Mouse (Mus musculus) ES-E14 (cell line): Measurements from ENCODE around the gene Nap1l5. TPM values are rescaled to one million over a fixed set of nuclear protein-coding genes. Genes with fewer than 3 reads are reported as not detected.

Experiments used
- DNase-seq: peaks from one replicate; pipeline ENCODE4 v3.0.0-alpha.2; 2013; ENCODE audit warnings: low read depth, low spot score
- H3K27ac ChIP-seq: 2 replicates; pipeline ENCODE4 v1.5.1; 2012; ENCODE audit warnings: low read depth, mild to moderate bottlenecking, low read length, moderate library complexity, mixed read lengths; ENCODE audit not compliant: poor library complexity, insufficient read depth, severe bottlenecking
- H3K36me3 ChIP-seq: 2 replicates; pipeline ENCODE4 v1.6.1; 2012; ENCODE audit warnings: mild to moderate bottlenecking, low read length, moderate library complexity, mixed read lengths; ENCODE audit not compliant: control insufficient read depth, poor library complexity, insufficient read depth, severe bottlenecking
- H3K4me1 ChIP-seq, 2 experiments: fragments of 150-350 bp in 1 of 2; sonication (generic) in 1 of 2; 2 replicates each; pipeline ENCODE4 v1.6.1; 2012; ENCODE audit warnings: low read length in 2 of 2, mild to moderate bottlenecking in 1 of 2, mixed read lengths in 1 of 2; ENCODE audit not compliant: control insufficient read depth in 2 of 2, insufficient read depth in 2 of 2, poor library complexity in 1 of 2
- H3K4me3 ChIP-seq, 2 experiments: fragments of 150-350 bp in 1 of 2; sonication (generic) in 1 of 2; 2 replicates each; pipeline ENCODE4 v1.5.1; 2012; ENCODE audit warnings: low read length in 2 of 2, low read depth in 1 of 2, mild to moderate bottlenecking in 1 of 2, mixed read lengths in 1 of 2; ENCODE audit not compliant: insufficient read depth in 1 of 2, poor library complexity in 1 of 2, severe bottlenecking in 1 of 2
- H3K9ac ChIP-seq: 2 replicates; pipeline ENCODE4 v1.6.1; 2012; ENCODE audit warnings: low read depth, mild to moderate bottlenecking, low read length, mixed read lengths; ENCODE audit not compliant: poor library complexity, insufficient read depth, severe bottlenecking
- H3K9me3 ChIP-seq: fragments of 150-350 bp; sonication (generic); 2 replicates; pipeline ENCODE4 v1.6.1; 2012; ENCODE audit warnings: low read depth, mild to moderate bottlenecking, low read length; ENCODE audit not compliant: control insufficient read depth, insufficient read depth
- CHD2 ChIP-seq: IDR thresholded peaks from 2 replicates; pipeline ENCODE4 v1.6.1; 2014; ENCODE audit warnings: mild to moderate bottlenecking, low read depth, low read length, inconsistent platforms
- HCFC1 ChIP-seq: IDR thresholded peaks from 2 replicates; pipeline ENCODE4 v1.6.1; 2012; ENCODE audit warnings: low read length, inconsistent platforms, borderline replicate concordance; ENCODE audit not compliant: insufficient read depth
- MAFK ChIP-seq: IDR thresholded peaks from 2 replicates; pipeline ENCODE4 v1.6.1; 2014; ENCODE audit warnings: mild to moderate bottlenecking, low read depth, low read length, inconsistent platforms; ENCODE audit not compliant: insufficient read depth
- ZC3H11A ChIP-seq: IDR thresholded peaks from 2 replicates; pipeline ENCODE4 v1.6.1; 2012; ENCODE audit warnings: low read depth, mild to moderate bottlenecking, inconsistent platforms, low read length, borderline replicate concordance
- ZNF384 ChIP-seq: IDR thresholded peaks from 2 replicates; pipeline ENCODE4 v1.6.1; 2012; ENCODE audit warnings: low read depth, low read length, inconsistent platforms
- in situ Hi-C, 2 experiments: fragments of 600-800 bp; cut with MboI; formaldehyde crosslinking; loops; one replicate each; pipeline ENCODE4 v1.15.1; 2025; ENCODE audit warnings: low sequenced_read_pairs in 2 of 2, inconsistent platforms in 1 of 2; ENCODE audit not compliant: unreplicated experiment in 2 of 2
- total RNA-seq: library from RNA; depleted of rRNA; stranded (reverse); fragments of 300-350 nt; gene quantifications from 2 replicates; pipeline ENCODE4 v1.2.3, GENCODE M21; 2012; rRNA removed

The Nap1l5 gene
- total RNA-seq, 1 experiment = 0.67 TPM

- no peaks in the 10 kb centered on the region for H3K4me1 ChIP-seq
- no peak for DNase-seq
- TF ChIP-seq MAFK = no peak
- TF ChIP-seq HCFC1 = no peak
- TF ChIP-seq ZNF384 = no peak
- TF ChIP-seq CHD2 = no peak
- TF ChIP-seq ZC3H11A = no peak
- H3K9me3 ChIP-seq = no peaks in the 10 kb centered on the region
- peaks cover 2% of the 10 kb centered on the region; the same call in 1 of the 2 replicates for H3K36me3 ChIP-seq
- in situ Hi-C loops = no loop called here
- no peak overlapping the region for H3K9ac ChIP-seq
- no peak overlapping the region for H3K4me3 ChIP-seq
- H3K27ac ChIP-seq = no peak overlapping the region
Observed at GRCm38 (mm10) chr6:58859517-58859916, 47.4 kb downstream of the Nap1l5 start.

- no peak for DNase-seq
- peaks cover 2% of the 10 kb centered on the region; the same call in 1 of the 2 replicates for H3K36me3 ChIP-seq
- no peak overlapping the region for H3K27ac ChIP-seq
- no peak overlapping the region for H3K4me3 ChIP-seq
- H3K4me1 ChIP-seq = no peaks in the 10 kb centered on the region
- in situ Hi-C loops = no loop called here
- no peak overlapping the region for H3K9ac ChIP-seq
- H3K9me3 ChIP-seq = no peaks in the 10 kb centered on the region
- no peak for TF ChIP-seq ZNF384
- TF ChIP-seq ZC3H11A = no peak
- no peak for TF ChIP-seq HCFC1
- no peak for TF ChIP-seq MAFK
- no peak for TF ChIP-seq CHD2
Observed at GRCm38 (mm10) chr6:58856494-58856893, 50.4 kb downstream of the Nap1l5 start.

GRCm38 (mm10) chr6:58855676-58856367 lies 51.1 kb downstream of the Nap1l5 start:
- Histone ChIP-seq H3K4me3 (no peak overlapping the region), H3K27ac (no peak overlapping the region), H3K9me3 (no peaks in the 10 kb centered on the region), H3K36me3 (peaks cover 2% of the 10 kb centered on the region; the same call in 1 of the 2 replicates), H3K9ac (no peak overlapping the region), H3K4me1 (no peaks in the 10 kb centered on the region)
- no peak for TF ChIP-seq ZC3H11A
- no peak for TF ChIP-seq HCFC1
- no peak for TF ChIP-seq MAFK
- TF ChIP-seq ZNF384 = no peak
- TF ChIP-seq CHD2 = no peak
- no peak for DNase-seq
- in situ Hi-C loops = no loop called here

Other genes with a start within 250 kb of the Nap1l5 start
- gene Herc3, start 75.6 kb downstream of the Nap1l5 start, total RNA-seq = 14.4 and 14.9 TPM in 2 replicates
- gene Fam13a, start 117.5 kb upstream of the Nap1l5 start, total RNA-seq = 0.27 and 0.53 TPM in 2 replicates